Mouse (Mus musculus): ENCODE results near the gene Cacna1b. TPM values are rescaled to one million over a fixed set of nuclear protein-coding genes. Genes with fewer than 3 reads are reported as not detected.
A peak's percentile ranks its signal among the peaks of the same experiment; 100 is the strongest.

Cacna1b gene
- 5.0 and 7.4 TPM in 2 replicates for polyA plus RNA-seq (2012; rRNA removed)

DNA sequence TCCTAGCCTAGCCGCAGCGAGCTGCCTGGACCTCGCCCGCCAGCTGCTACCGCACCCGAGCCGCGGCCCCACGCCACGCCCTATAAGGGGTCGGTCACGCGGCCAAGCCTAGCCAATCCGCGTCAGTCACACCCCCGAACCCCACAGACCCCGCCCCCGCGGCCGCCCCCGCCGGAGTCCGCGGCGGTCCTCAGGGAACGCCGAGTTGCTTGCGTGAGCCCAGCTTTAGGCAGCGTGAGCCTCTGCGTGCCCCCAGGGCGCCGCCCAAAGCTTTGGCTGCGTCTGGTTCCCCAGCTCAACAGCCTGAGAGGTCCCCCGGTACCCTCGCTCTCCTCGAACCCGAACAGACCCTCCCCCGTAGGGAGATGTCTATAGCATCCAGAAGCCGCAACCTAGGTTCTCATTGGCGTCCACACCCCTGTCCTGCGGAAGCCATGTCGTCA is at the start of gene Cacna1b:
Cacna1b (minus strand) TSS at position 38 of the 443 bp plus-strand sequence.
- peak in 1 of 2 experiments; percentile 27 for DNase-seq (ENCODE audit: low read depth in 1 of 2, low spot score in 2 of 2)
- H3K27ac ChIP-seq (ENCODE audit: insufficient read depth, low read length): no peak within 1 kb of the TSS
- TF ChIP-seq CTCF (IDR thresholded peaks at IDR 0.05; ENCODE audit: extremely low read depth, insufficient read depth, insufficient read length, insufficient replicate concordance): no peak
- TF ChIP-seq POLR2A (IDR thresholded peaks at IDR 0.05; ENCODE audit: low read depth, low read length): no peak
- H3K4me1 ChIP-seq (ENCODE audit: control insufficient read depth, insufficient read depth, insufficient read length): peaks cover 14% of the 10 kb centered on the region
- H3K4me3 ChIP-seq (ENCODE audit: extremely low read depth, insufficient read depth, insufficient read length): peak within 1 kb of the TSS; percentile 46
- peaks cover 20% of the 10 kb centered on the region for H3K27me3 ChIP-seq (ENCODE audit: control insufficient read depth, insufficient read depth, low read length)
- no peaks in the 10 kb centered on the region for H3K36me3 ChIP-seq (ENCODE audit: control insufficient read depth, insufficient read depth, low read length)
- 2% methylated on average over 42 of the region's 42 CpGs for WGBS

DNA sequence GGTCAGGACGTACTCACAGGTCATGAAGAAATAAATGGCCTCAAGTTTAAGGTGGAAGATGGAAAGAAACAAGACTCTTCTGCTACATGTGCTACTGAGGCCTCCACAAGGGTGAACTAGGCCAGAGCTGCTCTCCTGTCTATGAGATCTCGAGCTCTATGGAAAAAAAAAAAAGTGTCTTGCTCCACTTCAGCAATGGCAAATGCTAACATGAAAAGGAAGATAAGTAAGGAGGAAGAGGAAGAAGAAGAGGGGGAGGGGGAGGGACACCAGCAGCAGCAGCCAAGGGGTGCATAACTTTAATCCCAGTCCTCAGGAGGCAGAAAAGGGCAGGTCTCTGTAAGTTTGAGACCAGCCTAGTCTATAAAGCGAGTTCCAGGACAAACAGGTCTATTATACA is 46.8 kb upstream of the Cacna1b start:
- peaks cover 29% of the 10 kb centered on the region for H3K36me3 ChIP-seq (ENCODE audit: control insufficient read depth, insufficient read depth, low read length)

DNA sequence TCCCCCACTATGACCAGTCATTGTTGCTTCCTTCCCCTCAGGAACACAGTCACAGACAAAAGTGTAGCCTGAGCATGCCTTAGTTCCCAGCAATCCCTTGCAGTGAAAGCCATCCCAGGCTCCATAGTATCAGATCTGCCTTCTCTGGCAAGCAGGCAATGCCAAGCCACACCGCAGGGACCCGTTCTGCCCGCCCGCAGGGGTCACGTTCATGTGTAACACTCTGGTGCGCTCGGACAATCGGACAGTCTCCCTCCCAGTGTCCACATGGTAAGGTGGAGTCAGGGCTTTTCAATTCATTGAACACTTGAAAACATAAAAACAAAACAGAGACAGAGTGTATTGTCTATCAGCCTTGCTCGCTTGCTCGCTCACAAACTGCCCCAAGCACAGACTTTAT is 44.7 kb upstream of the Cacna1b start:
- peaks cover 33% of the 10 kb centered on the region for H3K36me3 ChIP-seq (ENCODE audit: control insufficient read depth, insufficient read depth, low read length)
- 98% methylated on average over 10 of the region's 10 CpGs for WGBS
- DNase-seq (ENCODE audit: low read depth in 1 of 2, low spot score in 2 of 2): no peak
- H3K4me3 ChIP-seq (ENCODE audit: extremely low read depth, insufficient read depth, insufficient read length): no peak overlapping the region
- TF ChIP-seq CTCF (IDR thresholded peaks at IDR 0.05; ENCODE audit: extremely low read depth, insufficient read depth, insufficient read length, insufficient replicate concordance): no peak
- TF ChIP-seq POLR2A (IDR thresholded peaks at IDR 0.05; ENCODE audit: low read depth, low read length): no peak
- no peaks in the 10 kb centered on the region for H3K27me3 ChIP-seq (ENCODE audit: control insufficient read depth, insufficient read depth, low read length)
- no peak overlapping the region for H3K27ac ChIP-seq (ENCODE audit: insufficient read depth, low read length)
- H3K4me1 ChIP-seq (ENCODE audit: control insufficient read depth, insufficient read depth, insufficient read length): no peaks in the 10 kb centered on the region

More for the DNA sequence above, 46.8 kb upstream of the Cacna1b start:
- DNase-seq (ENCODE audit: low read depth in 1 of 2, low spot score in 2 of 2): no peak
- H3K27me3 ChIP-seq (ENCODE audit: control insufficient read depth, insufficient read depth, low read length): no peaks in the 10 kb centered on the region
- no peak overlapping the region for H3K4me3 ChIP-seq (ENCODE audit: extremely low read depth, insufficient read depth, insufficient read length)
- H3K27ac ChIP-seq (ENCODE audit: insufficient read depth, low read length): no peak overlapping the region
- TF ChIP-seq CTCF (IDR thresholded peaks at IDR 0.05; ENCODE audit: extremely low read depth, insufficient read depth, insufficient read length, insufficient replicate concordance): no peak
- no peak for TF ChIP-seq POLR2A (IDR thresholded peaks at IDR 0.05; ENCODE audit: low read depth, low read length)
- 79% methylated on average over 3 of the region's 3 CpGs for WGBS
- no peaks in the 10 kb centered on the region for H3K4me1 ChIP-seq (ENCODE audit: control insufficient read depth, insufficient read depth, insufficient read length)

DNA sequence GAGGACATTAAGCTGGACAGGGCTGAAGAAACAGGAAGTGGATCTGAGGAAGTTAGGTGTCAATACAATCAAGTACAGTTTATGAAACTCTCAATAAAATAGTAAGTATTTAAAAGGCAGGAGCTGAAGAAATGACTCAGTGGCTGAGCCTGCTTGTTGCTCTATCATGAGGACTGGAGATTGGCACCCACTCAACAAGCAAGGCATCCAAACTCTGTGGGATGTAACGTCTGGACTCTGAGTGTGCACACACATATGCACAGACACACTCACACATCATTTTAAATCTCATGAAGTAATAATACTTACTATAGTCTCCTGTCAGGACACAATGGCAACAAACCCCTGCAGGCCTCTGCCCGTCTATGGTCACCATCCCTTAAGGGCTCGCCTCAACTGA is 44.1 kb upstream of the Cacna1b start:
- Histone ChIP-seq H3K4me1 (ENCODE audit: control insufficient read depth, insufficient read depth, insufficient read length) (no peaks in the 10 kb centered on the region), H3K27me3 (ENCODE audit: control insufficient read depth, insufficient read depth, low read length) (no peaks in the 10 kb centered on the region), H3K36me3 (ENCODE audit: control insufficient read depth, insufficient read depth, low read length) (peaks cover 33% of the 10 kb centered on the region), H3K27ac (ENCODE audit: insufficient read depth, low read length) (no peak overlapping the region), H3K4me3 (ENCODE audit: extremely low read depth, insufficient read depth, insufficient read length) (no peak overlapping the region)
- no peak for DNase-seq (ENCODE audit: low read depth in 1 of 2, low spot score in 2 of 2)
- TF ChIP-seq POLR2A (IDR thresholded peaks at IDR 0.05; ENCODE audit: low read depth, low read length) (no peak), CTCF (IDR thresholded peaks at IDR 0.05; ENCODE audit: extremely low read depth, insufficient read depth, insufficient read length, insufficient replicate concordance) (no peak)
- WGBS: 95% methylated on average over 3 of the region's 3 CpGs

DNA sequence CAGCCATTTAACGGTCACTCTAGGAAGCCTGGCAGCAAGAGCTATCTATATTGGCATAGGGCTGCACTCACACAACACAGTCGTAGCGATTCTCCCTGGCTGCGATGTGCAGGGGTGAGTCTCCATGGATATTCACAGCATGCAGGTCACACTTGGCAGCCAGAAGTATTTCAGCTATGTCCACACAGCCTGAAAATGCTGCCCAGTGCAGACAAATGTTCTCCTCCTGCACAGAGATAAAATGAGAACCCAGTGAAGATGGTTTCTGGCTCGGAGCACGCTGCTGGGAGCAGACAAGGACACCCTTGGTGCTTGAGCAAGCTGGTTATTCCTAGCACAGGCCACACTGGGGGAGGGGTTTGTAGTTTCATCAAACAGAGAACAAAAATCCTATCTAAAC is 43.2 kb upstream of the Cacna1b start:
- Histone ChIP-seq H3K4me3 (ENCODE audit: extremely low read depth, insufficient read depth, insufficient read length) (no peak overlapping the region), H3K27ac (ENCODE audit: insufficient read depth, low read length) (no peak overlapping the region), H3K36me3 (ENCODE audit: control insufficient read depth, insufficient read depth, low read length) (peaks cover 41% of the 10 kb centered on the region), H3K27me3 (ENCODE audit: control insufficient read depth, insufficient read depth, low read length) (no peaks in the 10 kb centered on the region), H3K4me1 (ENCODE audit: control insufficient read depth, insufficient read depth, insufficient read length) (no peaks in the 10 kb centered on the region)
- no peak for DNase-seq (ENCODE audit: low read depth in 1 of 2, low spot score in 2 of 2)
- WGBS: 95% methylated on average over 6 of the region's 6 CpGs
- TF ChIP-seq CTCF (IDR thresholded peaks at IDR 0.05; ENCODE audit: extremely low read depth, insufficient read depth, insufficient read length, insufficient replicate concordance) (no peak), POLR2A (IDR thresholded peaks at IDR 0.05; ENCODE audit: low read depth, low read length) (no peak)

DNA sequence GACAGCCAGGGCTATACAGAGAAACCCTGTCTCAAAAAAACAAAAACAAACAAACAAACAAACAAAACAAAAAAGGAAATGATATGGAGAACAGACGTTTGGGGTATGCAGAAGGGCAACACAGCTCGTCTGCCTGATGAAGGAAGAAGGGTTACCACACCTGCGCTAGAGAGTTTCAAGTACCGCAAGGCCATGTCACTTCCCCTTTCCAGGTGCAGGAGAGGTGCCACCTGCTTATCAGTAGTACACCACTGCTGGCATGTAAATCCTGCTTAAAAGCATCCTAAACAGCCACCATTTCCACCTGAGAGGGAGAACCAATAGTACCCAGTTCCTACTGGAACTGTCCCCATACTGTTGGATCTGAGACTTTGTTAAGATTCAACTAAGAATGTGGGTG is 42.7 kb upstream of the Cacna1b start:
- DNase-seq (ENCODE audit: low read depth in 1 of 2, low spot score in 2 of 2): no peak
- peaks cover 43% of the 10 kb centered on the region for H3K36me3 ChIP-seq (ENCODE audit: control insufficient read depth, insufficient read depth, low read length)
- WGBS: 67% methylated on average over 4 of the region's 4 CpGs

DNA sequence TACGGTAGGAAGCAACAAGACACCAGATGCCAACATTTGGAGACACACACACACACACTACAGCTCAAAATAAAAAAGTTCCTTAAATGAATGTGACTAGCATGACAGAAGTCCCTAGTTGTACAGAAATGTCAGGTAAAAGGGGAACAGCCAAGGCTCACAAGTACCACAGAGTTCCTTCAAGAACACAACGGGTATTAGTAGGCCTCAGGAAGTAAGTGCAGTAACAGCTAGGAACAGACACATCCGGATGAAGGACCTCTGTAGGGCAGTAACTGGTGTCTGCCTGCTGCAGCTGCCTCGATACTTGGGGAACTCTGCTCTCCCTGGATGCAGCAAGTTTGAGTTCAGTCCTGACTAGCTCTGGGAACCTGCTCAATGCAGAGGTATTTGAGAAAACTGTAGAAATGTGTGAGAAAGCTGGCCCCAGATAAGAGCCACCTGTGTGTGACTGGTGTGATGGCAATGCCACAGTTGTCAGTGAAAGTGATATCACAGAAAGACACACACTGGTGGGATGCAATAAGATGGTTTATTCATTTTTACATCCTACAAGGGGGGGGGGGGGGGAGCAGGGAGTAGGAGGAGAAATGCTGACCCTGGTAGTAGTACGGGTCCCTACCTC is 34.0 kb upstream of the Cacna1b start:
- 49% methylated on average over 5 of the region's 5 CpGs for WGBS
- peaks cover 30% of the 10 kb centered on the region for H3K36me3 ChIP-seq (ENCODE audit: control insufficient read depth, insufficient read depth, low read length)

More for the DNA sequence above, 42.7 kb upstream of the Cacna1b start:
- H3K27ac ChIP-seq (ENCODE audit: insufficient read depth, low read length): no peak overlapping the region
- no peaks in the 10 kb centered on the region for H3K27me3 ChIP-seq (ENCODE audit: control insufficient read depth, insufficient read depth, low read length)
- no peaks in the 10 kb centered on the region for H3K4me1 ChIP-seq (ENCODE audit: control insufficient read depth, insufficient read depth, insufficient read length)
- no peak for TF ChIP-seq CTCF (IDR thresholded peaks at IDR 0.05; ENCODE audit: extremely low read depth, insufficient read depth, insufficient read length, insufficient replicate concordance)
- TF ChIP-seq POLR2A (IDR thresholded peaks at IDR 0.05; ENCODE audit: low read depth, low read length): no peak
- H3K4me3 ChIP-seq (ENCODE audit: extremely low read depth, insufficient read depth, insufficient read length): no peak overlapping the region

More for the DNA sequence above, 34.0 kb upstream of the Cacna1b start:
- H3K4me1 ChIP-seq (ENCODE audit: control insufficient read depth, insufficient read depth, insufficient read length): no peaks in the 10 kb centered on the region
- no peak overlapping the region for H3K27ac ChIP-seq (ENCODE audit: insufficient read depth, low read length)
- H3K4me3 ChIP-seq (ENCODE audit: extremely low read depth, insufficient read depth, insufficient read length): no peak overlapping the region
- H3K27me3 ChIP-seq (ENCODE audit: control insufficient read depth, insufficient read depth, low read length): no peaks in the 10 kb centered on the region
- no peak for DNase-seq (ENCODE audit: low read depth in 1 of 2, low spot score in 2 of 2)
- TF ChIP-seq POLR2A (IDR thresholded peaks at IDR 0.05; ENCODE audit: low read depth, low read length): no peak
- TF ChIP-seq CTCF (IDR thresholded peaks at IDR 0.05; ENCODE audit: extremely low read depth, insufficient read depth, insufficient read length, insufficient replicate concordance): no peak
